Mouse (Mus musculus) ES-E14 (cell line): ENCODE results near the gene Rom1.
"Not testable (repeated sequence)": the region's sequence is repeated elsewhere in the genome, so short reads cannot be mapped to it uniquely, and the experiment has no call there.

Source experiments
- CHD2 ChIP-seq: IDR thresholded peaks from 2 replicates; pipeline ENCODE4 v1.6.1; 2014; ENCODE audit warnings: mild to moderate bottlenecking, low read depth, low read length, inconsistent platforms
- HCFC1 ChIP-seq: IDR thresholded peaks from 2 replicates; pipeline ENCODE4 v1.6.1; 2012; ENCODE audit warnings: low read length, inconsistent platforms, borderline replicate concordance; ENCODE audit not compliant: insufficient read depth
- MAFK ChIP-seq: IDR thresholded peaks from 2 replicates; pipeline ENCODE4 v1.6.1; 2014; ENCODE audit warnings: mild to moderate bottlenecking, low read depth, low read length, inconsistent platforms; ENCODE audit not compliant: insufficient read depth
- ZNF384 ChIP-seq: IDR thresholded peaks from 2 replicates; pipeline ENCODE4 v1.6.1; 2012; ENCODE audit warnings: low read depth, low read length, inconsistent platforms

GRCm38 (mm10) chr19:8896231-8896630 is 32.9 kb downstream of the Rom1 start:
- not testable (repeated sequence) for TF ChIP-seq MAFK, ZNF384, HCFC1, CHD2
